Mouse (Mus musculus) testis, adult 2 months (tissue): ENCODE measurements around the gene Mrgpra2a. TPM values are rescaled to one million over a fixed set of nuclear protein-coding genes. Genes with fewer than 3 reads are reported as not detected.
"Not testable (repeated sequence)": the region's sequence is repeated elsewhere in the genome, so short reads cannot be mapped to it uniquely, and the experiment has no call there.

Experiments
- H3K27ac ChIP-seq: fragments of 200-500 bp; 2 replicates; pipeline ENCODE4 v1.5.1; 2012; ENCODE audit warnings: low read depth, low read length; ENCODE audit not compliant: control insufficient read depth, insufficient read depth
- H3K27me3 ChIP-seq: fragments of 200-500 bp; 2 replicates; pipeline ENCODE4 v1.6.1; 2012; ENCODE audit warnings: mild to moderate bottlenecking, low read length, moderate library complexity; ENCODE audit not compliant: control insufficient read depth, insufficient read depth
- H3K36me3 ChIP-seq: fragments of 200-500 bp; 2 replicates; pipeline ENCODE4 v1.6.1; 2012; ENCODE audit warnings: mild to moderate bottlenecking, low read length; ENCODE audit not compliant: control insufficient read depth, insufficient read depth
- H3K4me1 ChIP-seq: fragments of 200-500 bp; 2 replicates; pipeline ENCODE4 v1.6.1; 2012; ENCODE audit warnings: low read length; ENCODE audit not compliant: control insufficient read depth, insufficient read depth
- H3K4me3 ChIP-seq: fragments of 200-500 bp; 2 replicates; pipeline ENCODE4 v1.5.1; 2012; ENCODE audit warnings: low read depth, mild to moderate bottlenecking, low read length, moderate library complexity, mixed read lengths; ENCODE audit not compliant: control insufficient read depth
- polyA plus RNA-seq: library from polyadenylated mRNA; depleted of rRNA; stranded (reverse); fragments of >200 nt; gene quantifications from 2 replicates; pipeline ENCODE4 v1.2.3, GENCODE M21; 2012; rRNA removed

The Mrgpra2a gene
- 0.23 TPM in 1 of 2 replicates, not detected in the other for polyA plus RNA-seq

- H3K27ac ChIP-seq, H3K27me3 ChIP-seq, H3K4me1 ChIP-seq, H3K36me3 ChIP-seq, H3K4me3 ChIP-seq: not testable (repeated sequence)
Measured at GRCm38 (mm10) chr7:47452015-47452414, at the start of gene Mrgpra2a. Gene Mrgpra2a, minus strand, starts transcription at chr7:47452139.

DNA sequence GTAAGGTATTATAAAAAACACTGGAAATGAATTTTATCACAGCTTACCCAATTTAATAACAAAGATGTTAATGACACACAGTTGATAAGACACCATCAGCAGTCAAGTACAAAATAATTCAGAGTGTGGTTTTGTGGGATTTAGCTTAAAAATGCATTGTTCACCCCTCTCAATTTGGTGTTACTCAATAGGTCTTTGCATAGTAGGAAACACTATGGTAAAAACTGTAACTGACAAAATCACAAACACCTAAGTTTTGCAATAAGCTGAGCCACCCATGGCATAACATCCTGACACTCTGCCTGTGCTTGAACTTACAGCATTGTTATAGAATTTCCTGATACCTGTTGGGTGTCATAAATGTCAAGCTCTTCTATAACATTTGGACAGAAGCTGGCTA lies 39.3 kb upstream of the Mrgpra2a start:
- H3K4me1 ChIP-seq, H3K27me3 ChIP-seq, H3K4me3 ChIP-seq, H3K27ac ChIP-seq, H3K36me3 ChIP-seq: not testable (repeated sequence)

DNA sequence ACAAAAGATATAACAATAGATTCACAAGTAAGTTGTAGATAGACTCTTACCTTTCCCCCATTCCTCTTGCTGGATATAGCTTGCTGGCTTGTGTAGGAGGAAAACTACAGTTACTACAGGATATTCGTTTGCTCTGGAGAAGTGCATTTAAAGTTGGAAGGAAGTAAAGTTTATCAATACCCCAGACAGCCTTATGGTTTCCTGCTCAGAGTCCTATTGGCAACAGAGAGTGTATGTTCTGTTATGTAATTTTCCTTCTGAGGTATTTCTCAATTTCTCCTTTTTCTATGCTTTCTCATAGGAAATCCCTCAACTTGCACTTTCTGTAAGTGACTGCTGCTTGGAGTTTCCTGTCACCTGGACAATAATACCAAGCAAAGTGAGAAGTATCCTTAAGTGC lies 37.5 kb upstream of the Mrgpra2a start:
- not testable (repeated sequence) for H3K4me1 ChIP-seq, H3K27ac ChIP-seq, H3K27me3 ChIP-seq, H3K36me3 ChIP-seq, H3K4me3 ChIP-seq

DNA sequence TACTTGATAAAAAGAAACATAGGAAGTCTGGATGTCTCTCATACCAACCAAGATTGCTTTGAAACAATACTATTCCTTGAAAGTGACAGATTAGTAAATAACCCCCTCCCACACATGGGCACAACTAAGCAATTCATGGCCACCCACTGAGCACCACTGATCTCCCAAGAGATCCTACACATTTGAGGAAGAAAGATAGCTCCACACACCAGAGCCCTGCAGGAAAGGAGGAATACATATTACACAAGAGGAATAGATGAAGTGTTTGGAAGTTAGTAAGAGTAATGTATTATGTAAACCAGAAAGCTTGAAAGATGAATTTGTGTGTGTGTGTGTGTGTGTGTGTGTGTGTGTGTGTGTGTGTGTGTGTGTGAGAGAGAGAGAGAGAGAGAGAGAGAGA lies 31.2 kb upstream of the Mrgpra2a start:
- not testable (repeated sequence) for H3K36me3 ChIP-seq, H3K4me3 ChIP-seq, H3K27me3 ChIP-seq, H3K27ac ChIP-seq, H3K4me1 ChIP-seq

GRCm38 (mm10) chr7:47473904-47474303 lies 22.0 kb upstream of the Mrgpra2a start:
- not testable (repeated sequence) for H3K27me3 ChIP-seq, H3K4me3 ChIP-seq, H3K36me3 ChIP-seq, H3K4me1 ChIP-seq, H3K27ac ChIP-seq

- H3K27me3 ChIP-seq, H3K36me3 ChIP-seq, H3K4me3 ChIP-seq, H3K27ac ChIP-seq, H3K4me1 ChIP-seq: not testable (repeated sequence)
Measured at GRCm38 (mm10) chr7:47465278-47465981, 13.5 kb upstream of the Mrgpra2a start.

DNA sequence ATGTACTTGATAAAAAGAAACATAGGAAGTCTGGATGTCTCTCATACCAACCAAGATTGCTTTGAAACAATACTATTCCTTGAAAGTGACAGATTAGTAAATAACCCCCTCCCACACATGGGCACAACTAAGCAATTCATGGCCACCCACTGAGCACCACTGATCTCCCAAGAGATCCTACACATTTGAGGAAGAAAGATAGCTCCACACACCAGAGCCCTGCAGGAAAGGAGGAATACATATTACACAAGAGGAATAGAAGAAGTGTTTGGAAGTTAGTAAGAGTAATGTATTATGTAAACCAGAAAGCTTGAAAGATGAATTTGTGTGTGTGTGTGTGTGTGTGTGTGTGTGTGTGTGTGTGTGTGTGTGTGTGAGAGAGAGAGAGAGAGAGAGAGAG lies 6.2 kb downstream of the Mrgpra2a start:
- not testable (repeated sequence) for H3K4me1 ChIP-seq, H3K36me3 ChIP-seq, H3K27ac ChIP-seq, H3K4me3 ChIP-seq, H3K27me3 ChIP-seq

DNA sequence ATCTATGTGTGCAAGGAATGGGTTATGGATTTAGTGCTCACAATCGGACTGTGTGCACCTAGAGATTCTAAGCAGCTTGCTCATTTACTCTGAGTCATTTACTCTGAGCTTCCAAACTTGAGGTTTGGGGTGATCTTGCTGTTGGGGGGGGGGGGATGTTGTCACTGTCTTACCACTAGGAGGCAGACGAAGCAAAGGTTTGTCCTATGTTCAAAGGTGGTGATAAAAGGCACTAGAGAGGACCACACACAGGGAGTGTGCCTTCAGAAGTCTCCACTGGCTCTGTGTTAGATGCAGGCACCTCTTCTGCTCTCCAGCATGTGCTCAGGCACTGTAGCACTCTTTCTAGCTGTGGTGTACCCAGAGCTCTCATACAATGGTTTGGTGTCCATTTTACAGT lies 15.5 kb downstream of the Mrgpra2a start:
- H3K27ac ChIP-seq, H3K27me3 ChIP-seq, H3K4me1 ChIP-seq, H3K4me3 ChIP-seq, H3K36me3 ChIP-seq: not testable (repeated sequence)

DNA sequence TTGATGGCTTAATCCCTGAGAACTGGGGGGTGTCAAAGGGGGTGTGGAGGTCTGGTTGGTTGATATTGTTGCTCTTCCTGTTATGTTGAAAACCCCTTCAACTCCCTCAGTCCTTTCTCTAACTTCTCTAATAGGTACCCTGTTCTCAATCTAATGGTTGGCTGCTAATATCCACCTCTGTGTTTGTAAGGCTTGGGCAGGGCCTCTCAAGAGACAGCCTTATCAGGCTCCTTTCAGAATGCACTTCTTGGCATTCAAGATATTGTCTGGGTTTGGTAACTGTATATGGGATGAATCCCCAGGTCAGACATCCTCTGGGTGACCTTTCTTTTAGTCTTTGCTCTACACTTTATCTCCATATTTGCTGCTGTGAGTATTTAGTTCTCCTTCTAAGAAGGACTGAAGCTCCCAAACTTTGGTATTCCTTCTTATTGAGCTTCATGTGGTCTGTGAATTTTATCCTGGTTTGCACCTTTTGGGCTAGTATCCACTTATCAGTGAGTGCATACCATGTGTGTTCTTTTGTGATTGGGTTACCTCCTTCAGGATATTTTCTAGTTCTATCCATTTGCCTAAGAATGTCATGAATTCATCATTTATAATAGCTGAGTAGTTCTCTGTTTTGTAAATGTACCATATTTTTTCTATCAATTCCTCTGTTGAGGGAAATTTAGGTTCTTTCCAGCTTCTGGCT lies 24.0 kb downstream of the Mrgpra2a start:
- not testable (repeated sequence) for H3K27me3 ChIP-seq, H3K27ac ChIP-seq, H3K4me3 ChIP-seq, H3K36me3 ChIP-seq, H3K4me1 ChIP-seq
